Mouse (Mus musculus): ENCODE data around the gene Yipf3. TPM values are rescaled to one million over a fixed set of nuclear protein-coding genes. Genes with fewer than 3 reads are reported as not detected.

Gene Yipf3
- total and polyA plus RNA-seq, 2 experiments from 2014 or later: 16.0 to 68.5 TPM

- no peak overlapping the region for H3K4me2 ChIP-seq (ENCODE audit: low read depth, low read length)
- DNase-seq (ENCODE audit: low spot score) (peak; percentile 48), ATAC-seq (ENCODE audit: insufficient read depth, low read depth) (peak; percentile 85)
- no peaks in the 10 kb centered on the region; the same call in 1 of the 2 replicates for H3K4me1 ChIP-seq (ENCODE audit: control insufficient read depth, insufficient read depth)
- peaks cover 81% of the 10 kb centered on the region for H3K36me3 ChIP-seq (replicated peaks; ENCODE audit: control insufficient read depth, insufficient read depth, low read length)
- no peak for TF ChIP-seq EP300 (IDR thresholded peaks at IDR 0.05; ENCODE audit: low read depth)
- no peak for TF ChIP-seq CTCF (IDR thresholded peaks at IDR 0.05; ENCODE audit: low read depth)
- no peak overlapping the region for H3K4me3 ChIP-seq (ENCODE audit: low read depth, low read length)
- H3K9me3 ChIP-seq (replicated peaks; ENCODE audit: control insufficient read depth, low read length): no peaks in the 10 kb centered on the region
- 33% methylated on average over 15 of the region's 15 CpGs for WGBS
- H3K27ac ChIP-seq (ENCODE audit: low read depth): no peak overlapping the region; the same call in 1 of the 2 replicates
- no peak overlapping the region for H3K9ac ChIP-seq (replicated peaks; ENCODE audit: low read depth, low read length)
- no peaks in the 10 kb centered on the region for H3K27me3 ChIP-seq (ENCODE audit: control insufficient read depth, insufficient read depth, low read length)
These were observed 8.3 kb upstream of the Yipf3 start for GRCm38 (mm10) chr17:46239516-46240114.

DNA sequence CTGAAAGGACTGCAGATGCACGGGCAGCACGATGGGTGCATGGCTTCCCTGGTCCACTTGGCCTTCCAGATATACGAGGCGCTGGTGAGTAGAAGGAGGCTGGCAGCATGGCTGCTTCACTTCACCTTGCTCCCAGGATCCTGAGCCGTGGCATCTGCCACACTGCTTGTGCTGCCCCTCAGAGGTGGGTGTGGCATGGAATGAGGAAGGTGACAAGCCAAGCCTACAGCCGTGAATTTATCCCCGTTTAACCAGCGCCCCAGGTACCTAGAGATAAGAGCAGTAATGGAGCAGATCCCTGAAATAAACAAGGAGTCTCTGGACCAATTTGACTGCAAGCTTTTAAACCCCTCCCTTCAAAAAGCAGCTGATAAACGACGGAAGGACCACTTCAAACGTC, 6.4 kb upstream of the Yipf3 start:
- WGBS: 64% methylated on average over 11 of the region's 11 CpGs
- Histone ChIP-seq H3K9me3 (replicated peaks; ENCODE audit: control insufficient read depth, low read length) (no peaks in the 10 kb centered on the region), H3K27me3 (ENCODE audit: control insufficient read depth, insufficient read depth, low read length) (no peaks in the 10 kb centered on the region), H3K4me3 (ENCODE audit: low read depth, low read length) (no peak overlapping the region), H3K4me2 (ENCODE audit: low read depth, low read length) (no peak overlapping the region), H3K9ac (replicated peaks; ENCODE audit: low read depth, low read length) (no peak overlapping the region), H3K4me1 (ENCODE audit: control insufficient read depth, insufficient read depth) (no peaks in the 10 kb centered on the region; the same call in 1 of the 2 replicates), H3K36me3 (replicated peaks; ENCODE audit: control insufficient read depth, insufficient read depth, low read length) (peaks cover 81% of the 10 kb centered on the region), H3K27ac (ENCODE audit: low read depth) (no peak overlapping the region)
- no peak for TF ChIP-seq EP300 (IDR thresholded peaks at IDR 0.05; ENCODE audit: low read depth)
- TF ChIP-seq CTCF (IDR thresholded peaks at IDR 0.05; ENCODE audit: low read depth): no peak
- no peak for ATAC-seq (ENCODE audit: insufficient read depth, low read depth)
- DNase-seq (ENCODE audit: low spot score): no peak

DNA sequence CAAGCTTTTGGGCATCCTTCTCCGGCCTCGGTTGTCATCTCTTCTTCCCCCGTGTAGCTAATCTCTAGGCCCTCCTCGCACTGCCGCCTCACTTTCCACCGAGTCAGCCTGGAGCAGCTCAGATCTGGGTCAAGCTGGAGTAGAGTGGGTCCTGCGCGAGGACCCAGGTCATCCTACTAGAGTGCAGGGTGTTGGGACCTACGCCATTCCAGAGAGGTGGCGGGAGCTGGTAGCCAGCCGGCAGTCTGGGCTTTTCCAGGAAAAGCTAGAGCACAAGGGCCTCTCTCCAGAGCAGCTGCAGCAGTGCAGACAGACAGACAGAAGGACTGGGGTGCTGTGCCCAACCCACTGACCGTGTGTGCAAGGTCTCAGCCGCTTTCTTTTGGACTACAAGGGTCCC, 5.6 kb upstream of the Yipf3 start:
- ATAC-seq (ENCODE audit: insufficient read depth, low read depth): no peak
- Histone ChIP-seq H3K27ac (ENCODE audit: low read depth) (no peak overlapping the region), H3K4me1 (ENCODE audit: control insufficient read depth, insufficient read depth) (peaks cover 7% of the 10 kb centered on the region; the same call in 1 of the 2 replicates), H3K4me3 (ENCODE audit: low read depth, low read length) (no peak overlapping the region), H3K9ac (replicated peaks; ENCODE audit: low read depth, low read length) (no peak overlapping the region), H3K9me3 (replicated peaks; ENCODE audit: control insufficient read depth, low read length) (no peaks in the 10 kb centered on the region), H3K27me3 (ENCODE audit: control insufficient read depth, insufficient read depth, low read length) (no peaks in the 10 kb centered on the region), H3K4me2 (ENCODE audit: low read depth, low read length) (no peak overlapping the region), H3K36me3 (replicated peaks; ENCODE audit: control insufficient read depth, insufficient read depth, low read length) (peaks cover 73% of the 10 kb centered on the region)
- no peak for DNase-seq (ENCODE audit: low spot score)
- 83% methylated on average over 13 of the region's 13 CpGs for WGBS
- TF ChIP-seq EP300 (IDR thresholded peaks at IDR 0.05; ENCODE audit: low read depth) (no peak), CTCF (IDR thresholded peaks at IDR 0.05; ENCODE audit: low read depth) (no peak)

DNA sequence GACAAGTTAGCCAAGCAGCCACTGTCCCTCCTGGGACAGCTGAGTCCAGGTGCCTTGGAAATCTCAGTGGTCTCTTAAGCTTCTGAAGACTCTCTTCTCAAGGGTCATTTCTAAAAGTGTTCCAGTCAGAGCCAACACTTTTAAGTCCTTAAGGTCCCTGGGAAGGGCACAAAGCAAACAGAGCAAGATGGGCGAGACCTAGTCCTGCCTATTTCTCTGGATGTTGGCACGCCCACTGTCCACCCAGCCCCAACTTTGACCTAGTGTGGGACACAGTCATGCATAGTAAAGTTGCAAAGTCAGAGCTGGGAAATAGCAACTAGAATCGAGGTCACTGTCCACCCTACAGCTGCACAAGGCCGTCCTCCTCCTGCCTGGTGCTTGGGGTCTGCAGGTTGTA, 4.9 kb upstream of the Yipf3 start:
- Histone ChIP-seq H3K27me3 (ENCODE audit: control insufficient read depth, insufficient read depth, low read length) (no peaks in the 10 kb centered on the region), H3K27ac (ENCODE audit: low read depth) (no peak overlapping the region), H3K9me3 (replicated peaks; ENCODE audit: control insufficient read depth, low read length) (no peaks in the 10 kb centered on the region), H3K4me1 (ENCODE audit: control insufficient read depth, insufficient read depth) (peaks cover 7% of the 10 kb centered on the region; the same call in 1 of the 2 replicates), H3K36me3 (replicated peaks; ENCODE audit: control insufficient read depth, insufficient read depth, low read length) (peaks cover 68% of the 10 kb centered on the region), H3K4me3 (ENCODE audit: low read depth, low read length) (no peak overlapping the region), H3K4me2 (ENCODE audit: low read depth, low read length) (no peak overlapping the region), H3K9ac (replicated peaks; ENCODE audit: low read depth, low read length) (no peak overlapping the region)
- DNase-seq (ENCODE audit: low spot score): no peak
- WGBS: 80% methylated on average over 4 of the region's 4 CpGs
- TF ChIP-seq CTCF (IDR thresholded peaks at IDR 0.05; ENCODE audit: low read depth) (no peak), EP300 (IDR thresholded peaks at IDR 0.05; ENCODE audit: low read depth) (no peak)
- ATAC-seq (ENCODE audit: insufficient read depth, low read depth): no peak

DNA sequence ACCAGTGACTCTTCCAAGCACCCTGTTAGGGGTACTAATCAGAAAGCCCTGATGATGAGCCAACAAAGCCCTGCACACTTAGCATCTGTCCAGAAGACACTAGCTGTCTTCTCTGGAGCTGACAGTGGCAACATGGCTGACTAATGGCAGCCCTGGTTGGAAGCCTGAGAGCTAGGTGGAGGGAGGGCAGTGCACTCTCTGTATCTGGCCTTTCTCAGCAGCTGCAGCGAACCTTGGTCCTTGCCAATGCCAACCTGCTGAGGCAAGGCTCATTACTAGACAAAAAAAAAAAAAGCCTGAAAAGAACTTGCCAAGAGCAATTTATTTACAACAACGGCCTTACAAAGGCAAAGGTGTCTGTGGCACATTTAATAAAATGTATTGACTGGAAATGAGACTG, 4.3 kb upstream of the Yipf3 start:
- Histone ChIP-seq H3K9ac (replicated peaks; ENCODE audit: low read depth, low read length) (no peak overlapping the region), H3K36me3 (replicated peaks; ENCODE audit: control insufficient read depth, insufficient read depth, low read length) (peaks cover 61% of the 10 kb centered on the region), H3K27ac (ENCODE audit: low read depth) (no peak overlapping the region), H3K4me1 (ENCODE audit: control insufficient read depth, insufficient read depth) (peaks cover 7% of the 10 kb centered on the region; the same call in 1 of the 2 replicates), H3K4me3 (ENCODE audit: low read depth, low read length) (no peak overlapping the region), H3K27me3 (ENCODE audit: control insufficient read depth, insufficient read depth, low read length) (no peaks in the 10 kb centered on the region), H3K4me2 (ENCODE audit: low read depth, low read length) (no peak overlapping the region), H3K9me3 (replicated peaks; ENCODE audit: control insufficient read depth, low read length) (no peaks in the 10 kb centered on the region)
- TF ChIP-seq EP300 (IDR thresholded peaks at IDR 0.05; ENCODE audit: low read depth) (no peak), CTCF (IDR thresholded peaks at IDR 0.05; ENCODE audit: low read depth) (no peak)
- 81% methylated on average over 2 of the region's 2 CpGs for WGBS
- ATAC-seq (ENCODE audit: insufficient read depth, low read depth) (no peak), DNase-seq (ENCODE audit: low spot score) (no peak)

DNA sequence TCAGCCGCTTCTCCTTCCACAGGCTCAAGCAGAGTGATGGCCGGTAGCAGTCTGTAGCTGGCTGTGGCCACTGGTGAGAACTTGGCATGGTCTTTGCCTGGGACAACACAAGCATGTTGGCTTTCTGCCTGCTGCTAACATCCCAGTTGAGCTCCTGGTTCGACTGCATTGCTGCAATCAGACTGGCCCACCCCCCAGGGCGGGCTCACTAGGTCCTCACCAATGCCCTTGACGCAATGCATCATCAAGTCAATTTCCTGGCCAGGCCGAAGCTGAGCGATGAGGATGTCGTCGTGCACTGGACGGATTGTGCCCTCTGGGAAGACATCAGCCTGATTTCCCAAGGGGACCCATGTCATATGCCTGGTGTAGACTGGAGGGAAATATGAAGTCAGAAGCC, 3.3 kb upstream of the Yipf3 start:
- Histone ChIP-seq H3K9ac (replicated peaks; ENCODE audit: low read depth, low read length) (no peak overlapping the region), H3K36me3 (replicated peaks; ENCODE audit: control insufficient read depth, insufficient read depth, low read length) (peaks cover 56% of the 10 kb centered on the region), H3K9me3 (replicated peaks; ENCODE audit: control insufficient read depth, low read length) (no peaks in the 10 kb centered on the region), H3K27me3 (ENCODE audit: control insufficient read depth, insufficient read depth, low read length) (no peaks in the 10 kb centered on the region), H3K27ac (ENCODE audit: low read depth) (no peak overlapping the region), H3K4me1 (ENCODE audit: control insufficient read depth, insufficient read depth) (peaks cover 12% of the 10 kb centered on the region; the same call in 1 of the 2 replicates), H3K4me2 (ENCODE audit: low read depth, low read length) (no peak overlapping the region), H3K4me3 (ENCODE audit: low read depth, low read length) (no peak overlapping the region)
- 63% methylated on average over 10 of the region's 10 CpGs for WGBS
- TF ChIP-seq CTCF (IDR thresholded peaks at IDR 0.05; ENCODE audit: low read depth) (no peak), EP300 (IDR thresholded peaks at IDR 0.05; ENCODE audit: low read depth) (no peak)
- ATAC-seq (ENCODE audit: insufficient read depth, low read depth): no peak
- DNase-seq (ENCODE audit: low spot score): no peak
